Mouse (Mus musculus) stomach, postnatal 0 days (tissue): Measurements from ENCODE around the gene Spem1.

ENCODE experiments used
- CTCF ChIP-seq: IDR thresholded peaks from 2 replicates; pipeline ENCODE4 v1.5.1; 2016; ENCODE audit warnings: antibody characterized with exemption, low read depth, mild to moderate bottlenecking, moderate library complexity
- EP300 ChIP-seq: optimal IDR thresholded peaks from 2 replicates; pipeline ENCODE3; 2016; ENCODE audit warnings: antibody characterized with exemption

- no peak for TF ChIP-seq EP300
- TF ChIP-seq CTCF: no peak
Observed at GRCm38 (mm10) chr11:69838714-69839104, 16.7 kb upstream of the Spem1 start.
